Mouse (Mus musculus): ENCODE results near the gene Pde11a.
A peak's percentile ranks its signal among the peaks of the same experiment; 100 is the strongest.

The Pde11a gene

GRCm38 (mm10) chr2:76338215-76339156, at the start of gene Pde11a:
Gene Pde11a (minus strand): TSS chr2:76338774.
- no peak for DNase-seq (ENCODE audit: low spot score in 2 of 2)

DNA sequence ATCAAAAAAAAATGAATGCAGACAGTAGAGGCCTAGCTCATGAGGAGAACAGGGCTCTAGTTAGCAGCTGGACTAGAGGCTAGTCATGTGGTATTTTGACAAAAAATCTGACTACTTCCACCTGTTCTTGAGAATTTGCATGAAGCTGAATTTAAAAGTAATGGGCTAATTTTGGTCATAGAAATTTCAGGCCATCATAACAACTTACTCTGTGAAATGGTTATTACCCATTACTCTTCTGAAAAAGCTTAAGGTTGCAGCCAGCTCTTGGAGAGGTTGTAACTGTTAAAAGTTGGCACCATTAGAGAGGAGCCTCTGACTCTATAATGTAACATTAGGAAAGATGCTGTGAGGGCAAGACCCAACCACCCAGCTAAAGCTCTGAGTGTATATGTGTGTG, 48.0 kb upstream of the Pde11a start:
- DNase-seq (ENCODE audit: low spot score in 2 of 2), result no peak

DNA sequence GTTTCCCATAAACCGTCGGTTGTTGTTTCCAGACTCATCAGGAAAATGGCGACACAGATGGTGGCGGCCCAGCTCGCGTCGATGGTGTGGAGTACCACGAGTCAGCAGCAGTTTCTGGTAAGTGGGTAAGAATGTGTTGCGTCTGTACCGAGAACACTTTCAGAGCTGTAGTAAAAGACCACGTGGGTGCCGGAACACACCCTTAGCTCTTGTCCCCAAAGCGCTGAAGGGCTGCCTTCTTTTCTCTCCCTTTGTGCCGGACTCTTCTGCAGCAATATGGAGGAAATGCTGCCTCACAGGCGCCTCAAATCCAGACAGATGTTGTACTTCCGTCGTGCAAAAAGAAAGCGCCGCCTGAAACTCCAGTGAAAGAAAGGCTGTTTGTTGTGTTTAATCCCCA, 40.1 kb upstream of the Pde11a start:
- no peak for DNase-seq (ENCODE audit: low spot score in 2 of 2)

DNA sequence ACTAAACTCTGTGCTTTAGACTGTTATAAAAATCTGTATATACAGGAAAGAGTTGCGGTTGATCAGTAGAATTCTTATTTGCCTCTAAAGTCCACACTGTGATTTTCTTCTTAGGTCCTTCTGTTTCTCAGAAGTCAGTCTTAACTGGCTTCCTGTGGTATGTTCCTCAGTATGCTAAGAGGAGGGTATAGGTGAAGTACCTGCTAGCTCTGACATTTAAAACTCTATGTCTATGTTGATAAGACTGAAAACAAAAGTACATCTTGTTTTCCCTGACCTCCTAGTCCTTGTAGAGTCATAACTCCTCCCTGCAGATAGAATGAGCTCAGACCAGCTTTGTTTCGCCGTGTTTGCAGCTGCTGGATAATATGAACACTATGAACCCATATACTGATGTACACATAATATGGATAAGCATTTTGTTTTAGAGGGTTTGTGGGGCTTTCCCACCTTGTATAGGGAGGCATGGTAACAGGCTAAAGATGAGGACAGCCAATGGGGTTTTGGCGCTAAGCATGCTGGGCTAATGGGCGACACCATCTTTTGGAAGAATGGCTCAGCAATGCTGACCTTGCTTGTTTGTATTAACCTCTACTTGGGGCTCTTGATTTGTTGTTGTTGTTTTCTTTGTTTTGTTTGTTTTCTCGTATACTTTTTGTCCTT, 36.1 kb upstream of the Pde11a start:
- DNase-seq (ENCODE audit: low spot score in 2 of 2), result no peak

DNA sequence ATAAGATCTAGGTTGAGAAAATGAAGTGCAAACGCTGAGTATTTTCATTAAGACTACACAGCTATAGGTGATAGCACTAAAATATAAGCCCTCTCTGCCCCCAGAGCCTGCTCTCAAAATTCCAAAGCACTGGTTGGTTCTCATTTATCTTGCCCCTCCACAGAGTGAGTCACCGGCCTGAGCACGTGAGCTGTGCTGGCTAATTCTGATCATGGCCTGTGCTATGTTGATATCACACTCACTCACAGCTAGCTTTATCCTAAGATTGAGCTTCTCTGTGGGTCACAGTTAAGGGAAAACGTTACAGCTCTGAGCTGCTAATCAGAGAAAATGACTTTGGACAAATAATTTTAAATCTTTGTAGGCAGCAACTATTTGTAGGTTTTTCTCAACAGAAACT, 33.7 kb upstream of the Pde11a start:
- DNase-seq (ENCODE audit: low spot score in 2 of 2), result no peak

DNA sequence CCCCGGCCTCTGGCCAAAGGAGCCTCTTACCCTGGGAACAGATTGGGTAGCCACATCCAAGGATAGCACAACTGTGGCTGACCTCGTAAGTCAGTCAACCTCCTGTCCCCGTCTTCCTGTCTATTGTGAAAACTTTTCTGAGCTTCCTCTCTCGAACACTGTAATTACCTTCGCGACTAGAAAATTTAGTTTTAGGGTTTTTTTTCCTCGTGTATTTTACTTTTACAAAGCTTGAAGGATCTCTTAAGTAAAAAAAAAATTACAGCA, 32.0 kb upstream of the Pde11a start:
- DNase-seq (ENCODE audit: low spot score in 2 of 2), result no peak

- peak; percentile 85 to 93 for DNase-seq (ENCODE audit: low spot score in 2 of 2)
Observed at GRCm38 (mm10) chr2:76369821-76370655, 31.5 kb upstream of the Pde11a start, which contains the start of gene Rbm45. Gene Rbm45 (plus strand): TSS chr2:76369984.

DNA sequence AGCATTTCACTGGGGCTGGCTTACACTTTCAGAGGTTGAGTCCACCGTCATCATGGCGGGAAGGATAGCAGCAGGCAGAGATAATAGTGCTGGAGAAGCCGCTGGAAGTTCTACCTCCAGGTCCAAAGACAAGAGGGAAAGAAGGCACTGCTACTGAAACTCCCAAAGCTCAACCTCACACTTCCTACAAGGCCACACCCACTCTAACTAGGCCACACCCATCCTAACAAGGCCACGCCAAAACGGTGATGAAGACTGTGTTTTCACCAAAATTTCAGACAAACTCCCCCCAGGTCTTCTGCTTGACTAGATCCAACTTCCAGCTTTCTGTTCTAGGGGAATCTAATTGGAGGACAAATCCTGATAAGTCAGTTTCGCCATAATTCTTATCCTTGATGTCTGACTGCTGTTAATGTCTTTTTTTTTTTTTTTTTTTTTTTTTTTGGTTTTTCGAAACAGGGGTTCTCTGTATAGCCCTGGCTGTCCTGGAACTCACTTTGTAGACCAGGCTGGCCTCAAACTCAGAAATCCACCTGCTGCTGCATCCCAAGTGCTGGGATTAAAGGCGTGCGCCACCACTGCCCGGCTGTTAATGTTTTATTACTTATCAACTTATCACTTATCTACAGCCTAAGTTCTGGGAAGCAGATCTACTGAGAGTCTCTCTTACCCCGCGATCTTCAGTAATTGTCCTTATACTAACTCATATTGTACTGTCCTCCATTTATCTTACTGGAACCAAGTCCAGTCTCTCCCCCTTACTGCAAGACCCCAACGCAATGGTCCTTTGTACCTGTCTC, 30.5 kb upstream of the Pde11a start:
- no peak for DNase-seq (ENCODE audit: low spot score in 2 of 2)

DNA sequence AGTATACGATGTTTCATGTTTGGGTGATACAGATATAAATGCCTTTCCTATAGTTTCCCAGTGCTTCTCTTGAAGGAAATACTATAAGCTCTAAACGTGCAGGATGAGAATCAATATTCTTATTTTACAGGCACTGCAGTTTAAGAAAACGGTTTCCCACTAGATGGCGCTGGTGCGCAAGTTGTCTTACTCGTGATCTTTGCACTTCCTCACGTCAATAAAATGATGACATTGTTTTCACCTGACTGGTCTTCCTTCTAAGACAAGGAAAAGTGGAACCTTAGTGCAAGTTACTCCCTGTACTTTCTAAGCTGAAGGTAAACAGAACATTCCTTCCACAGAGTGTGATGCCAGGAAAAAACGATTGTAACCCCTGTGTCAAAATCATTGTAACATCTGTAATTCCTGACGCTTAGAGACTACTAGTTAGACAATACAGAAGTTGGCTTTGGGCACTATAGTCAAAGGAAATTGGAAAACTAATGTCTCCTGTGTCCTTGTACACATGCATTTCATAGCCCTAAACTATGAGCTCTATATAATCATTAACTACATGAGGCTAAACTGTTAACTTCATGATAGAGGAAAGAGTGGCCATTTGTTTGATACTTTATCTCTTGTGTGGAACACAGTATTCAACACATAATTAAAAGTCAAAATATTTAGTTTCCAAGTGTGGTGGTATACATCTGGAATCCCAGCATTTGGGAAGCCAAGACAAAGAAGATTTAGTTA, 28.8 kb upstream of the Pde11a start:
- DNase-seq (ENCODE audit: low spot score in 2 of 2), result peak; percentile 63 to 87

DNA sequence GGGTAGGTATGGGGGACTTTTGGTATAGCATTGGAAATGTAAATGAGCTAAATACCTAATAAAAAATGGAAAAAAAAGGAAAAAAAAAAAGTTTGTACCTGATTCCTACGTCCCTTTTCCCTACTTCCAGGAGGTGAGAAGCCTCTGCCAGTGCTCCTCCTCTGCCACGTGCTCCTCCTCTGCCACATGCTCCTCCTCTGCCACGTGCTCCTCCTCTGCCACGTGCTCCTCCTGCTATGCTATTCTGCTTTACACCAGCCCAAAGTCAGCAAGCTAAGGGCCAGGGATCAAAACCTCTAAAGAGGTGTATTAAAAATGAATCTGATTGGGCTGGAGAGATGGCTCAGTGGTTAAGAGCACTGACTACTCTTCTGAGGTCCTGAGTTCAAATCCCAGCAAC, 27.2 kb upstream of the Pde11a start:
- no peak for DNase-seq (ENCODE audit: low spot score in 2 of 2)

DNA sequence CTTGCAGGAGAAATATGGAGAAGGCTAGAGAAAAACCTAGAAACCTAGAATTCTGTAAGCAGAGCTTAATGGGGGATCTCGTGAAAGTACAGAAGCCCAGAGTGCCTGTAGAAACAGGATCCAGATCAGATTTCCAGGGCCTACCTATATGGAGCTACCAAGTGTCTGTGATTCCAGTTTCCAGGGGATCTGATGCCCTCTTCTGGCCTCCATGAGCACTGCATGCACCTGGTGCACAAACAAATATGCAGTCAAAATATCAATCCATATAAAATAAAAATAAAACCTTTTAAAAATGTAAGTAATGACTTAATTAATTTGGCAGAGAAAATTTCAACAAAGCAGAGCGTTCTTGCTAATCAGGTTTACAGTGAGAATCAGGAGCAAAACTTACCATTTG, 23.5 kb upstream of the Pde11a start:
- DNase-seq (ENCODE audit: low spot score in 2 of 2), result peak; percentile 31 to 39

DNA sequence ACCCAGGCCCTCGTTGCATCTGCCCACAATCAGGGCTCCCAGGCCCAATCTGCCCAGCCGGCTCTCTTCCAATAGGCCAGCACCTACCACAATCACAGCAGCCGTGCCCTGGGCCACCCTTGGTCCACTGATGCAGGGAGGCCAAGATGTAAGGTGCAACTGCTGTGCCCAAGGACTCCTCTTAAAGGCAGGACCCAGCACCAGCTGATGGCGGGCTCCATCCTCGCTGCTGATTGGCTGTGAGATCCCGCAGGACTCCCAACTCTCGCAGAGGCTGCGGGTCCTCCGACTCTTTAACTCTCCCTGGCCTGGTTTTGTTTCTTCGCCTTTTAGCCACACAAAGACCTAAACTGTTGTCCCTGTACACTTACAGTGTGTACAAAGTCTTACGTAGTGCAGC, 21.7 kb upstream of the Pde11a start, which contains the start of gene Cyct:
TSS of gene Cyct (minus strand) at position 225 of the 400 bp plus-strand sequence.
- no peak for DNase-seq (ENCODE audit: low spot score in 2 of 2)

GRCm38 (mm10) chr2:76347839-76348238, 9.3 kb upstream of the Pde11a start:
- no peak for DNase-seq (ENCODE audit: low spot score in 2 of 2)

GRCm38 (mm10) chr2:76342146-76342545, 3.6 kb upstream of the Pde11a start:
- no peak for DNase-seq (ENCODE audit: low spot score in 2 of 2)

- DNase-seq (ENCODE audit: low spot score in 2 of 2), result no peak
Observed at GRCm38 (mm10) chr2:76334596-76334995, 4.0 kb downstream of the Pde11a start.

DNA sequence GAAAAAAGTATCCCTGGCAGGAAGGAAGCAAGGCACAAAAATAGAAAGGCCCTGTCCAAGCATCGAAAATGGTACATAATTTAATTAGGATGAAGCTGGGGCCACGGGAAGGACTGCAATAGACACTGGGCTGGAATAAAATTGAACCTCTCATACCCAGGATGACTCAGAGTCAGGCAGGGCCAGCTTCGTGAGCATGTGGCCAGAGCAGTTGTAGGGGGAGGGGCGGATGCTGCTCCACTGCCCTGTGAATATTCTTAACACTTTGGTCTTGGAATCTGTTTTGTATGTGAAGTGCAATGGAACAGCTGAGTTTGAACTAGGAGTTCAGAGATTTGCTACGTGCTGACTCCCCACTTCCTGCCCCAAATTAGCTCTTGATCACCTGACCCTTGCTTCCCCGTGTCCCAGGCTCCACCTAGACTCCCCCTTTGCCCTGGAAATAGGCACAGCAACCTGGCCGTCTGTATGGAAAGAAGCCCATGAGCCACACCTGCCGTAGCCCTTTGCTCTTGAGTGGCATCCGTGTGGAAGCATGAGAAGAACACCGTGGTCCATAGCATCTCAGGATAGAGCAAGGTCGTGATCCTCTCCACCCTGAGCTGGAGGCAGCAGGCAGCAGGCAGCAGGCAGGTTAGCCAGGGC, 6.3 kb downstream of the Pde11a start:
- no peak for DNase-seq (ENCODE audit: low spot score in 2 of 2)

DNA sequence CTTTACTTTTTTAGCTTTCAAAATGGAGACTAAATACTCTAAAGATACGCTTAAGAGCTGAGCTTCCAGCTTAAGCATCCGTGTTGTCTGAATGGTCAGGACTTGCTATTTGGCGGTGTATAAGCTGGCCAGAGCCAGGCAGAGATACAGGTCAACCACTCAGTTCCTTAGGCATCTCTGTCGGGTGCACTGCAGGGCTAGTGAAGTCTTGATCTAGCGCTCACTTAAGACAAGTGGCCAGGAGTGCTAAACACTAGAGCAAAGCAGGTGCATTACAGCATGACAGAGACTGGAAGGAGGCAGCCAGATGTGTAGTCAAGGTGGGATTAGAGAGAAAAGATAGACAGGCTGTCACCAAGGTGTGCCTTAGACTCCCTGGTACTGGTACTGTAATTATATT, 8.5 kb downstream of the Pde11a start:
- DNase-seq (ENCODE audit: low spot score in 2 of 2), result no peak

DNA sequence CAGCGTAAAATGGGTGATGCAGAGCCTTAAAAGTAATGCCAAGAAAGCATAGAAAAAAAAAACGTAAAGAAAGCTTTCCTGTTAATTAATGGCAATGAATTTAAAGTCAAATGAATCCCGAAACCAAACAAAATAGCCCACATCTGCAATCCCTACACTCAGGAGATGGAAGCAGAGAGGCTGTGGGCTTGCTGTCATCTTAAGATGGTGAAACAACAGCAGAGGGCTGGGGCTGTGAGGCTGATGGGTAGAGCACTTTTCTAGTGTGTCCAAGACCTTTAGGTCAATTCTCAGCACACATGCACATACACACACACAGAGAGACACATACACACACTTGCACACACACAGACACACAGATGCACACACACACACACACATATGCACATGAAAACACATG, 12.4 kb downstream of the Pde11a start:
- DNase-seq (ENCODE audit: low spot score in 2 of 2), result no peak

DNA sequence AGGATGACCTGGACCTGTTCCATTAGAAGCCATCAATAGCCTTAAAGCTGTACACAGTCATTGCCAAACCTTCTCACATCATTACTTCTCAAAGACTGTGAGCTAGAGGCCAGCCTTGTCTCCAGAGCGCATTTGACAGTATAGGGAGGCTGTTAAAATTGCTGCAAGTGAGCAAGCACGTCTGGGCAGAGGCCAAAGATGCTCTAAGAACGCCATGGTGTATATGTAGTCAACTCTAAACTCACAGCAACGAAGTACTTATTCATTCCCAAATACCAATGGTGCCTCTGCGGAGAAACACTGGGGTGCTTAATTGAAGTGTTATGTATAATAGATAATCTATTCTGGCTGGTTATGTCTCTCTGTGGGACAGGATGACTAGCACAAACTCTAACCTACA, 14.1 kb downstream of the Pde11a start:
- no peak for DNase-seq (ENCODE audit: low spot score in 2 of 2)

GRCm38 (mm10) chr2:76323185-76323875, 15.2 kb downstream of the Pde11a start:
- DNase-seq (ENCODE audit: low spot score in 2 of 2), result no peak

All from cerebellum, postnatal 4 days (tissue).